ENCODE assay signal across 16 mouse cellular contexts in the genomic region with DNA sequence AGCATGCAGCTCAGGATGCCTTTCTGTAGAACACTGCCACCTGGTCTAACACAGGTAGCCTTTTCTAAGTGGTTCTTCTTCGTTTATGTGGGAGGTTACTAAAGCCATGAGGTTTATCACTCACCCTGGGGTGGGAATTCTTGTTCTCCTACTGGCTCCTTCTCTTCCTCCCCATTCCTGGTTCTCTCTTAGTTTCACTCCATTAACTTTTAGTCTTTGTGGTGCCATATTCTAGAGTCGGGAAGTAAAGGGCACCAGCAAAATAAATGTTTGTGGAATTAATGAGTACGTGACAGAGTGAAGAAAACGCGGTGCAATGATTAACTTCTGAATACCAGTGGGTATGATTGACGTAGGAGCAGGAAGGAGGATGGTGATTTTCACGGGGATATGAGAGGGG.
"Had no signal": no experiment of that assay in that cellular context is flagged by ENCODE, and none has a peak within 500 bp of the region (broad histone marks: within the 10 kb centered on the region; RNA-seq: fewer than 3 reads in every experiment).

No protein-coding gene starts in this region.

- H3K27ac ChIP-seq: lung, embryonic 15.5 days; macrophage; midbrain, embryonic 13.5 days; midbrain, embryonic 15.5 days; neural tube, embryonic 12.5 days; stomach, embryonic 15.5 days; stomach, postnatal 0 days had no signal

- H3K27me3 ChIP-seq: lung, embryonic 15.5 days; midbrain, embryonic 13.5 days; midbrain, embryonic 15.5 days; neural tube, embryonic 12.5 days; stomach, embryonic 15.5 days had no signal

- H3K36me3 ChIP-seq: lung, embryonic 15.5 days; midbrain, embryonic 13.5 days; midbrain, embryonic 15.5 days; neural tube, embryonic 12.5 days; stomach, embryonic 15.5 days had no signal

- H3K9me3 ChIP-seq: lung, embryonic 15.5 days; midbrain, embryonic 13.5 days; midbrain, embryonic 15.5 days; neural tube, embryonic 12.5 days; stomach, embryonic 15.5 days had no signal

- ATAC-seq: lung, postnatal 0 days; midbrain, embryonic 13.5 days; midbrain, embryonic 15.5 days had no signal

- DNase-seq: lung, postnatal 14 days; lung, postnatal 36 days; right cerebral cortex, postnatal 14 days; thymus, adult 2 months; thymus, postnatal 25 days; thymus, postnatal 4 days had no signal

- H3K9ac ChIP-seq: lung, embryonic 15.5 days; midbrain, embryonic 13.5 days; midbrain, embryonic 15.5 days; neural tube, embryonic 12.5 days; stomach, embryonic 15.5 days had no signal

- H3K4me3 ChIP-seq: lung, embryonic 15.5 days; megakaryocyte, embryonic 14.5 days; midbrain, embryonic 13.5 days; midbrain, embryonic 15.5 days; neural tube, embryonic 12.5 days; stomach, embryonic 15.5 days had no signal

- H3K4me2 ChIP-seq: lung, embryonic 15.5 days; midbrain, embryonic 11.5 days; midbrain, embryonic 13.5 days; midbrain, embryonic 15.5 days; neural tube, embryonic 12.5 days; stomach, embryonic 15.5 days had no signal
